Mouse (Mus musculus): ENCODE results near the gene Ccnk. TPM values are rescaled to one million over a fixed set of nuclear protein-coding genes. Genes with fewer than 3 reads are reported as not detected.

Gene Ccnk
- polyA plus RNA-seq (2014; fragmentation: Illumina TruSeq; extraction: RNeasy Lipid Tissue Mini Kit (QIAGEN cat#74804); ENCODE audit: low read depth, low replicate concordance), result 25.7 TPM

DNA sequence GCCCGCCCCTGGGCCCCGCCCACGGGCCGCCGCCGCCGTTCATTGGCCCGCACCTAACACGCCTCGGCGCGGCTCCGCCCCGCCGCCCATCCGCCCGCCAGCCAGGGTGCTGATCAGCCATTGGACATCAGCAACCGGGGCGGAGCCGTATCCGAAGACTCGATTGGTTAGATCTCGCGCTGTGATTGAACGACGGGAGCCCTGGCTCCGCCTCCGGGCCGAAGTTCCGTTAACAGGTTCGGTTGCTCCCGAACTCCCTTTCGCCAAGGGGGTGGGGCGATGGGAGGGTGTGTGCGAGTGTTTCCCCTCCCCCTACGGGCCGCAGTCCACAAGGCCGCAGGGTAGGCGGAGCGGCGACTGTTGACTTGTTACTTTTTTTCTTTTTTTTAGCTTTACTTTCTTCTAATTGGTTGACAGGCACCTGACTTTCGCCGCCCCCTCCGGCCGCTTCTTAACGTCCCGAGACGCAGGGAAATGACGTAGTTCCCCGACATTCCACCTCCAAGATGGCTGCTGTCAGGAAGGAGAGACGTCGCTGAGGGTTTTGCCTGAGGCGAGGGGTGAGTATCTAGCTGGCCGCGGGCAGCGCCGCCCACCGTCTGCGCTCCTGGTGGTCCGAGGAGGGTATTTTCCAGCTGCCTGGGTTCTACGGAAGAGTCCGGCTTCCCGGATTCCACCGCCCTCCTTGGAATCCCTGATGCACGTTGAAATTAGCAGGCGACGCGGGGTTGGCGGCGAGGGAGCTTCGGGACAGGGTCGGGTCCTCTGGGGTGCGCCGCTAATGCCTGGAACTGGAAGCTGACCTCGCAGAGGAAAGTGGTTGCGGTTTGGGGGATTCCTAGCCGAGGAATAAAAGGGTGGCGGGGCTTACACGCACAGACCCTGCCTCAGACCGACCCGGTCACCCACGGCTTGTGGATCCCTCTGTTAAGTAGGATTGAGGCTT is at the start of gene Ccnk:
TSS of gene Ccnk (plus strand) at position 259 of the 946 bp plus-strand sequence.

DNA sequence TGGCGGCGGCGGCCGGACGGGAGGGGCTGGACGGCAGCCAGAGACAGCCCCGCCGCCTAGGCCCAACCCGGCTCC is 296 bp upstream of the Ccnk start, which contains the start of gene Setd3:
TSS of gene Setd3 (minus strand) at position 69 of the 75 bp plus-strand sequence.

Other genes starting within 250 kb of the Ccnk start
- 0.81 TPM for gene Bcl11b, start 176.0 kb upstream of the Ccnk start, polyA plus RNA-seq (2014; fragmentation: Illumina TruSeq; extraction: RNeasy Lipid Tissue Mini Kit (QIAGEN cat#74804); ENCODE audit: low read depth, low replicate concordance)
- gene Setd3, start 265 bp upstream of the Ccnk start, polyA plus RNA-seq (2014; fragmentation: Illumina TruSeq; extraction: RNeasy Lipid Tissue Mini Kit (QIAGEN cat#74804); ENCODE audit: low read depth, low replicate concordance), result 102 TPM
- 21.0 TPM for gene Ccdc85c, start 95.8 kb downstream of the Ccnk start, polyA plus RNA-seq (2014; fragmentation: Illumina TruSeq; extraction: RNeasy Lipid Tissue Mini Kit (QIAGEN cat#74804); ENCODE audit: low read depth, low replicate concordance)
- gene Hhipl1, start 126.7 kb downstream of the Ccnk start, polyA plus RNA-seq (2014; fragmentation: Illumina TruSeq; extraction: RNeasy Lipid Tissue Mini Kit (QIAGEN cat#74804); ENCODE audit: low read depth, low replicate concordance), result 0.99 TPM
- gene Cyp46a1, start 154.8 kb downstream of the Ccnk start, polyA plus RNA-seq (2014; fragmentation: Illumina TruSeq; extraction: RNeasy Lipid Tissue Mini Kit (QIAGEN cat#74804); ENCODE audit: low read depth, low replicate concordance), result 0.94 TPM
- 77.8 TPM for gene Eml1, start 191.4 kb downstream of the Ccnk start, polyA plus RNA-seq (2014; fragmentation: Illumina TruSeq; extraction: RNeasy Lipid Tissue Mini Kit (QIAGEN cat#74804); ENCODE audit: low read depth, low replicate concordance)